Mouse (Mus musculus): Measurements from ENCODE around the gene Erc1.

DNA sequence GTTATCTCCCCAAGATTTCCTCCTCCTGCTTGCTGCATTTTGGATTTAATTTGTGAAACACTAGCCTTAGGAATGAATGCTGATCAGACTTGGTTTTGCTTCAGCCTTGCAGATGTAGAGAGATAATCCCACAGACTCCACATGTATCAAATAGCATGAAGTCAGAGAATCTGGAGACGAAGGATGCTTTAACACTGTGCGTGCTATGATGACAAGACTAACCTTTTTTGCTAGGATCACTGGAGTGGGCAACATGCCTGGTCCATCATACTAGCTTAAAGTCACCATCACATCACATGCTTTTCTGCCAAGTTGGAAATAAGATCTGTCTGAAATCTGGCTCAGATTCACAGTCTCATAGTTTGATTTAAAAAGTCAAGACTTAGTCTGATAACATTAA lies 260.1 kb downstream of the Erc1 start:
- TF ChIP-seq CTCF (IDR thresholded peaks at IDR 0.05; ENCODE audit: low read depth) (no peak), EP300 (IDR thresholded peaks at IDR 0.05; ENCODE audit: low read depth) (no peak)

Measured in liver, embryonic 14.5 days (tissue).